8 mouse cellular contexts compared by ENCODE assay signal in the genomic region with DNA sequence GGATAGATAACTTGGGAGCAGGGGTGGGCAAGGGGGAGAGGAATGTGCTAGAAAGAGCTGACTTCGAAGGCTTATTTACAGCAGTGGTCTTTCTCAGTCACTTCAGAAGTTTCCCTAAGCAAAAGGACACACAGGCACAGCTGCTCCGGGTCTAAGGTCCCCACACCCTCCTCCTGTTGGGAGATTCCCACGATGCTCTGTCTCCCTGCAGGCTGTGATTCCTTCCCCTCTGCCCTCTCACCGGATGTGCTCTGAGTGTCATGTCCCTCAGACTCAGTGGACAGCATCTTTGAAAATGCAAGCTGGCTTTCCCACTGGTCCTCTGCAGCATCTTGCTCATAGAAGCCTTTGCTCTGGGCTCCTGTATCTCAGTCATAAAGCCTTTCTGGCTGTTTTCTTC. TPM values are rescaled to one million over a fixed set of nuclear protein-coding genes. Genes with fewer than 3 reads are reported as not detected.
DNase-seq lines count a peak whose midpoint lies in the region; ATAC-seq and TF ChIP-seq lines count a peak whose summit lies in the region.

No protein-coding gene starts in this region.

- intact Hi-C loops in gastrocnemius, postnatal 14 days (cut with DNase I; ENCODE audit: low total_unique reads) = no loop called here

- H3K9me3 ChIP-seq in heart, embryonic 15.5 days (replicated peaks) = no peaks in the 10 kb centered on the region

- peaks cover 7% of the 10 kb centered on the region for H3K4me1 ChIP-seq in liver, adult 2 months (ENCODE audit: control insufficient read depth, insufficient read depth, low read length)
- H3K4me1 ChIP-seq in heart, embryonic 15.5 days (replicated peaks) = peaks cover 59% of the 10 kb centered on the region

- 47% methylated on average over 4 of the region's 4 CpGs for WGBS in liver, adult 2 months
- 35% methylated on average over 4 of the region's 4 CpGs for WGBS in heart, embryonic 15.5 days

- no peaks in the 10 kb centered on the region for H3K79me2 ChIP-seq in liver, adult 2 months (ENCODE audit: control insufficient read depth, insufficient read depth, low read length)

- H3K27ac ChIP-seq in liver, adult 2 months (replicated peaks; ENCODE audit: insufficient read depth, low read depth, low read length) = peak overlapping the region; percentile 71
- peak overlapping the region; percentile 87 for H3K27ac ChIP-seq in heart, embryonic 15.5 days

- H3K4me3 ChIP-seq in liver, adult 2 months (ENCODE audit: insufficient read depth, low read depth, low read length) = no peak overlapping the region
- no peak overlapping the region for H3K4me3 ChIP-seq in heart, embryonic 15.5 days

- DNase-seq in liver, adult 2 months (ENCODE audit: extremely low read depth, low read depth, low spot score) = peak; percentile 42
- DNase-seq in liver = no peak
- peak; percentile 62 for DNase-seq in kidney, postnatal 14 days
- peak; percentile 54 for DNase-seq in lung, postnatal 36 days
- no peak for DNase-seq in urinary bladder, adult 18-20 months (ENCODE audit: low spot score in 2 of 2)
- DNase-seq in adrenal gland, postnatal 4 days (ENCODE audit: low spot score in 2 of 2) = no peak
- no peak for DNase-seq in gastrocnemius, postnatal 14 days

- no peaks in the 10 kb centered on the region for H3K27me3 ChIP-seq in liver, adult 2 months (ENCODE audit: control insufficient read depth, insufficient read depth, low read length)
- no peaks in the 10 kb centered on the region for H3K27me3 ChIP-seq in heart, embryonic 15.5 days

- no peak for TF ChIP-seq CTCF in liver, adult 2 months (IDR thresholded peaks at IDR 0.05; ENCODE audit: low read depth, low read length)

- no peak overlapping the region for H3K9ac ChIP-seq in liver, adult 2 months (ENCODE audit: low read depth, low read length)
- no peak overlapping the region; the same call in 1 of the 2 replicates for H3K9ac ChIP-seq in heart, embryonic 15.5 days

- no peak overlapping the region for H3K4me2 ChIP-seq in heart, embryonic 15.5 days

- no peak for TF ChIP-seq POLR2A in liver, adult 2 months (IDR thresholded peaks at IDR 0.05; ENCODE audit: extremely low read depth, insufficient read depth, low read length)

- no peaks in the 10 kb centered on the region for H3K36me3 ChIP-seq in liver, adult 2 months (ENCODE audit: control insufficient read depth, insufficient read depth, low read length)
- no peaks in the 10 kb centered on the region for H3K36me3 ChIP-seq in heart, embryonic 15.5 days

- no peak for ATAC-seq in heart, embryonic 15.5 days (replicated peaks; ENCODE audit: insufficient number of reproducible peaks, insufficient read depth, low FRiP score, low read depth)

RNA-seq across cellular contexts. Expression of a gene that starts 47.4 kb away (rescaled TPM):
- 115 and 121 TPM in 2 replicates for total RNA-seq in liver, adult 2 months (2014; rRNA removed)
- 23.5 and 30.6 TPM in 2 replicates for polyA plus RNA-seq in liver, adult 2 months (2012; rRNA removed)
- polyA plus RNA-seq in heart, embryonic 15.5 days (2015; fragmentation: Nextera tagmentation; extraction: Ambion mirVana) = 21.8 and 21.9 TPM in 2 replicates
- 10 to 100 TPM; 30.7 to 31.5 TPM for total RNA-seq in adrenal gland, postnatal 4 days (2021)
- 10 to 100 TPM in 1 of 2 experiments, 1 to 10 TPM in 1; 9.5 to 12.3 TPM for total RNA-seq in gastrocnemius, postnatal 14 days (2021)

Comparison
In these comparisons a context has a peak if more than half of its experiments do, and no peak if none do; other contexts are left out.
1. DNase-seq: peak in liver, adult 2 months (single experiment), kidney, postnatal 14 days (single experiment) and lung, postnatal 36 days (single experiment); none in liver (single experiment), urinary bladder, adult 18-20 months (0 of 2), adrenal gland, postnatal 4 days (0 of 2) and gastrocnemius, postnatal 14 days (single experiment).